Mouse (Mus musculus) intestine, embryonic 15.5 days (tissue): ENCODE data around the gene Gm20683. TPM values are rescaled to one million over a fixed set of nuclear protein-coding genes. Genes with fewer than 3 reads are reported as not detected.
"Not testable (repeated sequence)": the region's sequence is repeated elsewhere in the genome, so short reads cannot be mapped to it uniquely, and the experiment has no call there.

ENCODE experiments used
- ATAC-seq: fragments of 200-750 bp; cut with Nextera tagmentation; 2 replicates; pipeline ENCODE4 v1.8.0; 2017; ENCODE audit warnings: moderate TSS enrichment, moderate library complexity
- H3K27ac ChIP-seq: fragments of 300-500 bp; sonication (generic); 2 replicates; pipeline ENCODE4 v1.5.1; 2015; ENCODE audit warnings: mild to moderate bottlenecking, inconsistent platforms
- H3K27me3 ChIP-seq: fragments of 300-500 bp; sonication (generic); replicated peaks from 2 replicates; pipeline ENCODE4 v1.6.1; 2015; ENCODE audit warnings: inconsistent platforms
- H3K36me3 ChIP-seq: fragments of 300-500 bp; sonication (generic); 2 replicates; pipeline ENCODE4 v1.6.1; 2015; ENCODE audit warnings: inconsistent platforms
- H3K4me1 ChIP-seq: fragments of 300-500 bp; sonication (generic); replicated peaks from 2 replicates; pipeline ENCODE4 v1.6.1; 2015; ENCODE audit warnings: inconsistent platforms
- H3K4me2 ChIP-seq: fragments of 300-500 bp; sonication (generic); replicated peaks from 2 replicates; pipeline ENCODE4 v1.6.1; 2015; ENCODE audit warnings: mild to moderate bottlenecking, inconsistent platforms
- H3K4me3 ChIP-seq: fragments of 300-500 bp; sonication (generic); replicated peaks from 2 replicates; pipeline ENCODE4 v1.5.1; 2015; ENCODE audit warnings: inconsistent platforms
- H3K9ac ChIP-seq: fragments of 300-500 bp; sonication (generic); 2 replicates; pipeline ENCODE4 v1.6.1; 2015; ENCODE audit warnings: inconsistent platforms
- H3K9me3 ChIP-seq: fragments of 300-500 bp; sonication (generic); 2 replicates; pipeline ENCODE4 v1.6.1; 2016; ENCODE audit warnings: inconsistent platforms
- WGBS: fragments of 180-500 bp; shearing (Covaris S2); methylation state at CpG from one replicate; pipeline ENCODE4 v1.1.7; 2015; 5-methylcytosine and 5-hydroxymethylcytosine counted together
- polyA plus RNA-seq: library from polyadenylated mRNA; unstranded; fragments of >200 nt; fragmentation: Nextera tagmentation; extraction: Ambion mirVana; gene quantifications from 2 replicates; pipeline ENCODE4 v1.2.1, GENCODE M21; 2015

Gene Gm20683
- polyA plus RNA-seq, 1 experiment from 2014 or later = 1.1 TPM

DNA sequence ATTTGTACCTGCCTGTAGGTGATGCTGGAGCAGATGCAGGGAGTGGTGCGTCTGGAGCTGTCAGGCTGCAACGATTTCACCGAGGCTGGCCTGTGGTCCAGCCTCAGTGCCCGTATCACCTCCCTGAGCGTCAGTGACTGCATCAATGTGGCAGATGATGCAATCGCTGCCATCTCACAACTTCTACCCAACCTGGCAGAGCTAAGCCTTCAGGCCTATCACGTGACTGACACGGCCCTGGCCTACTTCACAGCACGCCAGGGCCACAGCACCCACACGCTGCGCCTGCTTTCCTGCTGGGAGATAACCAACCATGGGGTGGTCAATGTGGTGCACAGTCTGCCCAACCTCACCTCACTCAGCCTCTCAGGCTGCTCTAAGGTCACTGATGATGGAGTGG, 23.9 kb downstream of the Gm20683 start:
- H3K4me1 ChIP-seq = 0 out of 2 replicates have a peak, but pooled peaks cover 11% of the 10 kb centered on the region
- H3K9me3 ChIP-seq = no peaks in the 10 kb centered on the region
- no peak overlapping the region for H3K4me2 ChIP-seq
- H3K27me3 ChIP-seq = peaks cover 43% of the 10 kb centered on the region
- ATAC-seq = no peak
- WGBS = 81% methylated on average over 11 of the region's 11 CpGs
- no peak overlapping the region for H3K27ac ChIP-seq
- no peaks in the 10 kb centered on the region for H3K36me3 ChIP-seq
- H3K9ac ChIP-seq = no peak overlapping the region
- H3K4me3 ChIP-seq = no peak overlapping the region

DNA sequence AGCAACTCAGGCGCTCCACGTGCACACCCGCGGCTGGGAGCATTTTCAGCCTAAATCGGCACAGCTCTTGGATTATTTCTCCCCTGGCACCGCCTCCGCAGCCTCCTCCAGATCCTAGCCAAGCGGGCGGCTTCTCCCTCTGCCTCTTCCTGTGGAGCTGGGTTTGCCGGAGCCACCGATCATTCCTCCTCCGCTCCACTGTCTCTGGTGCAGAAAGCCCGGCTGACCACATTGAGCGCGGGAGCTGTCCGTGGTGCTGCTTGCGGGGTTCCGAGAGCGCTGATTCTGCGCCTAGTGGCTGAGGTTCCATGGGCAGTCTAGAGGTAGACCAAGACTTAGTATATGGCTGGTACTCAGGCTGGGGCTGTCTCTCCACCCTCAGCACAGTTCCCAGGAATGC, 28.1 kb downstream of the Gm20683 start:
- no peaks in the 10 kb centered on the region; the same call in 1 of the 2 replicates for H3K9me3 ChIP-seq
- peaks cover 54% of the 10 kb centered on the region for H3K27me3 ChIP-seq
- H3K27ac ChIP-seq = no peak overlapping the region
- no peaks in the 10 kb centered on the region for H3K36me3 ChIP-seq
- H3K4me2 ChIP-seq = 0 out of 2 replicates have a peak overlapping the region, but pooled peaks have one; percentile 11
- H3K4me3 ChIP-seq = no peak overlapping the region
- H3K4me1 ChIP-seq = peaks cover 16% of the 10 kb centered on the region
- 2% methylated on average over 20 of the region's 20 CpGs for WGBS
- peak; percentile 36; the same call in 1 of the 2 replicates for ATAC-seq
- no peak overlapping the region for H3K9ac ChIP-seq

DNA sequence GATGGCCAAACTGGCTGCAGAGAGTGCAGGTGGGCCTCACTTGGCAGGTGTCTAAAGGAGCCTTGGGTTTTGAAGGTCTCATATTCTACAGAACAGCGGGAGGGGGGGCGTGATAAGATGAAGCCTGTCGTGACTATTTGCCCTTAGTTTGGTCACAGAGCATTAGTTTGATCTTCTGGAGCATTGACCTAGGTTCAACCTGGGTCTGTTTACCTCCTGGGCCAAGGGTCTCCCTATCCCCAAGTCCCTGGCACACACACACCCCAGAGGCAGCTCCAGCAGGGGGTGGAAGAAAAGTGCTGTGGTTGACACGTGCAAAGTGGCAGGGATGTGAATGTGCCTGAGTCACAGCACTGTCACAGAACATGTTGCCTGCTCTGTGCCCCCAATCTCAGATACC, 30.7 kb downstream of the Gm20683 start:
- no peak overlapping the region for H3K27ac ChIP-seq
- H3K4me3 ChIP-seq = no peak overlapping the region
- H3K36me3 ChIP-seq = no peaks in the 10 kb centered on the region
- no peak for ATAC-seq
- H3K27me3 ChIP-seq = peaks cover 39% of the 10 kb centered on the region
- WGBS = 70% methylated on average over 4 of the region's 4 CpGs
- no peaks in the 10 kb centered on the region; the same call in 1 of the 2 replicates for H3K9me3 ChIP-seq
- no peak overlapping the region for H3K9ac ChIP-seq
- peaks cover 16% of the 10 kb centered on the region for H3K4me1 ChIP-seq
- H3K4me2 ChIP-seq = no peak overlapping the region

DNA sequence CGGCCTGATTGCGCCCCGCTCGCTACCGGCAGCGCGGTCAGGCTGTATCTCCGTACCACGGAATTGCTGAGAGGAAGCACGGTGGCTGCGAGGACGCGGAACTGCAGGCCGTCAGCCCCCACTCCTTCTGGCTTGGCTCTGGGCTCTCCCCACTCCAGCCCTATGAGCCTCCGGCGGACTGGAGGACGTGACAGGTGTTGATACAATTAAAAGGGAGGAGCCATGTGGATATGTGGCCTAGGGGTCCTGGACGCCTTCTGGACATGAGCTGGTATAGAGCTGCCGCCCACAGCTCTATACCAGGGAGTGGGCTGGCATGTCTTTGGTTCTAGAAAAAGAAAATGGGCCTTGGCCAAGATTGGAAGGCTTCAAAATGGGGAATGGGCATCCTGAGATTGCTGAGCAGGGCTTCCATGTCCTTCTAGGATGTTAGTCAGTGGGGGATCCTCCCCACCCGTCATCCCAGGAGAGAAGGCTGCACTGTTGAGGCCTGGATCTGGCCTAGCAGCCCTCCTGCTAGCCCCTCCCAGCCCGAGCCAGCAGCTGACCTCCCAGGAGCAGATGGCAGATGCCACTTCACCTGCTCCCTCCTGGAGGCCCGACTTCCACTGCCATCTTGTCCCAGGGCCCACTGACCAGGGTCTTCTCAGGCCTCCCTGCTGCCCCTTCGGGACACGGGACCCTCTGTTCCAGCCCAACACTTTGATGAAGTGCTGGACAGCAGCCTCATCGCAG, 31.8 kb downstream of the Gm20683 start:
- H3K9ac ChIP-seq = peak overlapping the region; percentile 54
- H3K27me3 ChIP-seq = peaks cover 39% of the 10 kb centered on the region
- no peaks in the 10 kb centered on the region for H3K36me3 ChIP-seq
- ATAC-seq = no peak; the same call in 1 of the 2 replicates
- H3K9me3 ChIP-seq = no peaks in the 10 kb centered on the region; the same call in 1 of the 2 replicates
- peak overlapping the region; percentile 99 for H3K4me2 ChIP-seq
- H3K4me3 ChIP-seq = peak overlapping the region; percentile 66
- peak overlapping the region; percentile 56; the same call in 1 of the 2 replicates for H3K27ac ChIP-seq
- WGBS = 12% methylated on average over 25 of the region's 25 CpGs
- H3K4me1 ChIP-seq = peaks cover 16% of the 10 kb centered on the region

DNA sequence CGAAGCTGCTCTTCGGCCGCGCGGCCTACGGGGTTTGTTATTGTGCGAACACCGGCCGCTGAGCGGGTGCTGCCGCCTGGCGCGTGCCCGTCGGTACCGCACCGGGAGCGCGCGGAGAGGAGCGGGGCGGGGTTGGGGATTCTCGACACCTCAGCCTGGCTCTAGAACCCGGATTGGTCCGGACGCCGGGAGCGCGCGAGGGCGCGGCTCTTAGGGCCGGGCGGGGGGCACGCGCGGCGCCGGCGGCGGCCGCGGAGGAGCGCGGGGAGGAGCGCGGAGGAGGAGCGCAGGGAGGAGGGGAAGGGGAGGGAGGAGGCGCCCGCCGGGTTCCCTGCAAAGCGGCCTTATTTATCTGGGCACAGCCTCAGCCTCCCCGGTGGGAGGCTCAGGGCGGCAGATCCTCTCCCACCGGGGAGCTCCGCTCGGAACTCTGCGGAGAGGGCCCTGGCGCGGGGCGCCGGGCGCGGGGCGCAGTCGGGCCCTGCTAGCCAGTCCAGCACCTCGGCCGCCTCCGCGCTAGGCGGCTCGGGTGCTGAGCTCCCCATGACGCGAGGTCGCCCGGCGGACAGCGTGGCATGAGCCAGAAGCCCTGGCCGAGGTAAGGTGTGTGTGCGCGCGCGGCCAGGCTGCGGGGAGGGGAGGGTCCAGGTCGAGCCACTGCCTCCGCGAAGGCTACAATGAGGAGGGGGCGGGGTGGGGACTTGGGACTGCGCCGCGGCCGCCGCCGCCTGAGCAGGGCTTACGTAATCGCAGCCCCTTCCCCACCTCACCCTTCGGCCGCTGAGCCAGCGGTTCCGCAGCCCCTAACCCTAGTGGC, 32.6 kb downstream of the Gm20683 start, which contains the start of gene Fbxl16:
Fbxl16 (plus strand) TSS at position 297 of the 817 bp plus-strand sequence.
- WGBS = under 1% methylated on average over 85 of the region's 100 CpGs
- no peaks in the 10 kb centered on the region; the same call in 1 of the 2 replicates for H3K9me3 ChIP-seq
- H3K27ac ChIP-seq = peak within 1 kb of the TSS; percentile 56
- peak within 1 kb of the TSS; percentile 66 for H3K4me3 ChIP-seq
- peak; percentile 90 for ATAC-seq
- H3K9ac ChIP-seq = peak within 1 kb of the TSS; percentile 54
- no peaks in the 10 kb centered on the region for H3K36me3 ChIP-seq
- peaks cover 39% of the 10 kb centered on the region for H3K27me3 ChIP-seq
- H3K4me1 ChIP-seq = peaks cover 16% of the 10 kb centered on the region
- H3K4me2 ChIP-seq = peak within 1 kb of the TSS; percentile 99

DNA sequence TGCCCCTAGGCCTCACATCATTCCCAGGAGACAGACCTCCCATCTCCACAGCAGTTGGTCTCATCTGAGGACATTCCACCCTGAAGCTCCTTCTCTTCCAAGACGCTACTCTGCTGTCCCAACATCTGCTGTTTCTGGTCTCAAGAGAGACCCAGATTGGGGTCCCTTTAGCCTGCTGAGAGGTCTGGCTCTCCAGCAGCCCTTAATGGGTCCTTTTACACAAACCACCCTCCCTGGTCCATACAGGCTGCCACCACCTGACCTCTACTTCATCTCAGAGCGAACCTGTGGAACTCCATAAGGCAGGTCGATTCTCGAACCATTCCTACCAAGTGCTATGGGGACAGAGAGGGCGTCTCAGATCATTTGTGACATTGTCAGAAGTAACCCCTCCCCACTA, 33.5 kb downstream of the Gm20683 start:
- 45% methylated on average over 5 of the region's 5 CpGs for whole genome bisulfite sequencing
- H3K36me3 ChIP-seq = no peaks in the 10 kb centered on the region
- peaks cover 12% of the 10 kb centered on the region for H3K4me1 ChIP-seq
- H3K4me3 ChIP-seq = no peak overlapping the region
- peaks cover 36% of the 10 kb centered on the region for H3K27me3 ChIP-seq
- H3K9ac ChIP-seq = no peak overlapping the region
- peak overlapping the region; percentile 99 for H3K4me2 ChIP-seq
- no peak for ATAC-seq
- H3K9me3 ChIP-seq = no peaks in the 10 kb centered on the region; the same call in 1 of the 2 replicates
- H3K27ac ChIP-seq = no peak overlapping the region

DNA sequence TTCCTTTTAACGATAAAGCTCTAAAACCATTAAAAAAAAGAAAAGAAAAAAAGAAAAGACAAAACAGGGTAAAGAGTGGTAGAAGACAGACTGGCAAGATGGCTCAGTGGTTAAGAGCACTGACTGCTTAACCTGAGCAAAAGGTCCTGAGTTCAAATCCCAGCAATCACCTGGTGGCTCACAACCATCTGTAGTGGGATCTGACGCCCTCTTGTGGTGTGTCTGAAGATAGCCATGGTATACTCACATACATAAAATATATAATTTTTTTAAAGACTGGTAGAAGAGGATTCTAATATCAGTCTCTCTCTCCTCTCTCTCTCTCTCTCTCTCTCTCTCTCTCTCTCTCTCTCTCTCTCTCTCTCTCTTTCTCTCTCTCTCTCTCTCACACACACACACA, 34.1 kb downstream of the Gm20683 start:
- ATAC-seq, H3K4me3 ChIP-seq, H3K9me3 ChIP-seq, H3K27ac ChIP-seq, H3K9ac ChIP-seq, H3K4me2 ChIP-seq, H3K36me3 ChIP-seq, H3K4me1 ChIP-seq: not testable (repeated sequence)
- peaks cover 31% of the 10 kb centered on the region for H3K27me3 ChIP-seq
- WGBS = 49% methylated on average over 2 of the region's 2 CpGs

DNA sequence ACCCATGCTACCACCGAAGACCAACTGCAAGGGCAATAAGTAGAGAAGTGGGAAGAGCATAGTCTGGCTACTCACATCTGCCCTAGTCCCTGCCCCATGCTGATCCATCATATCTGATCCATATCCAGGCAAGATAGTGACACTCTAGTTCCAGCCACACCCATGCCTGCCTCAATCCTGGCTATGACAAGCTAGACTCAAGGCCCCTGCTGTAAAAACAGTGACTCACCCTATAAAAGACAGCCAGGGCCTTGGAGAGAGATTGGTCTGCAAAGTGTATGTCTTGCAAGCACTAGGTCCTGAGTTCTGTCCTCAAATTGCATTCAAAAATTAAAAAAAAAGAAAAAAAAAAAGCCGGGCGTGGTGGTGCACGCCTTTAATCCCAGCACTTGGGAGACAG, 35.1 kb downstream of the Gm20683 start:
- no peak overlapping the region for H3K4me3 ChIP-seq
- peak; percentile 42; the same call in 1 of the 2 replicates for ATAC-seq

DNA sequence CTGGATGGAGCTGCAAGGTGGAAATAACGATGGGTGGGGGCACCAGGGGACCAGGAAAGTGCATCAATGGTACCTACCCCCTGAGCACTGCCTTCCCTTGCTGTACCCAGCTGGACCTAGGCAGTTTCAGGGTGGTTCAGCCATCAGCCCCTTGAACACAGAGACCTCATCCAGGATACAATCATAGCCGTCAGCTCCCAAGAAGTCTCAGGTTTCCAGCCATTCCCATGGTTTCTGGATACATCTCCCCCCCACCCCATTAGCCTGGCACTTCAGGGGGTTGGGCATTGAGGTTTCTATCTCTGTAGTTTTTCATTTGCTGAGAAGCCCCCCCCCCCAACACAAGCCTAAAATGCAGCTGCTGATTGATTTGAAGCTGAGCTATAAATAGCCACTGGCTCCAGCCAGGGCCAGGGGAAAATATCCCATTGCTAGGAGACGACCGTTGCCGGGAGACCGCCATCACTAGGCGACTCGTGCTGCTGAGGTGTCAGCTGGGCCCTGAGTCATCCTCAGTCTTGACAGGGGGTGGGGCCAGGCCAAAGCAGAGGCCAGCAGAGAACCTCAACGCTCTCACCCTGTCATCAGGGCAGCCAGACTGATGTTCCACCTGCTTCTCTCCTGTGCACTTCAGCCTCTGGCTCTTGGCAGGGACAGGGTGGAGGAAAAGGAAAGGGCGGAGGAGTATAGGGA, 38.6 kb downstream of the Gm20683 start:
- no peak overlapping the region for H3K27ac ChIP-seq
- peaks cover 7% of the 10 kb centered on the region; the same call in 1 of the 2 replicates for H3K27me3 ChIP-seq
- no peaks in the 10 kb centered on the region for H3K9me3 ChIP-seq
- peak; percentile 73 for ATAC-seq
- no peak overlapping the region for H3K4me2 ChIP-seq
- 12% methylated on average over 10 of the region's 10 CpGs for WGBS
- no peaks in the 10 kb centered on the region for H3K36me3 ChIP-seq
- no peaks in the 10 kb centered on the region for H3K4me1 ChIP-seq
- no peak overlapping the region for H3K4me3 ChIP-seq
- no peak overlapping the region for H3K9ac ChIP-seq

More for the DNA sequence above, 35.1 kb downstream of the Gm20683 start:
- H3K36me3 ChIP-seq = no peaks in the 10 kb centered on the region
- 71% methylated on average over 4 of the region's 4 CpGs for WGBS
- H3K27me3 ChIP-seq = peaks cover 26% of the 10 kb centered on the region
- no peaks in the 10 kb centered on the region; the same call in 1 of the 2 replicates for H3K9me3 ChIP-seq
- peaks cover 10% of the 10 kb centered on the region for H3K4me1 ChIP-seq
- no peak overlapping the region for H3K4me2 ChIP-seq
- H3K27ac ChIP-seq = no peak overlapping the region
- H3K9ac ChIP-seq = no peak overlapping the region

DNA sequence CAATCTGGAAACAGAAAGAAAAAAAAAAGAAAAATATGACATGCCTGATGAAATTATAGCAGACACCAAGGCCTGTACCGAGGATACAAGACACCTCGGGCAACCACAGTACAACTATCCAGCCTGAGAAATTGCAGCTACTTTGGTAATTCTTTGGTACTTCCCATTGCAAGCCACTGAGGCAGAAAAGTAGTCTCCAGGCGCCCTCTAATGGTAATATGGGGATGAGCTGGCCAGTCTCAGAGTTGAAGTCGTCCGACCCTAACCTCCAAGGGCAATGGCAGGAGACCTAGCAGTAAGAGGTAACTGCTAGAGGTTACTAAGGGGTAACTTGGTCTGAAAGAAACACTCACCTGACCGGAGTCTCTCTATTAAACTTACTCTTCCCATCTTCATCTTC, 40.5 kb downstream of the Gm20683 start:
- WGBS = 6% methylated on average over 6 of the region's 6 CpGs
- Histone ChIP-seq H3K4me3 (no peak overlapping the region), H3K9ac (no peak overlapping the region), H3K9me3 (no peaks in the 10 kb centered on the region), H3K36me3 (no peaks in the 10 kb centered on the region), H3K4me2 (no peak overlapping the region), H3K27ac (no peak overlapping the region), H3K4me1 (peaks cover 10% of the 10 kb centered on the region), H3K27me3 (peaks cover 5% of the 10 kb centered on the region; the same call in 1 of the 2 replicates)
- ATAC-seq = no peak

DNA sequence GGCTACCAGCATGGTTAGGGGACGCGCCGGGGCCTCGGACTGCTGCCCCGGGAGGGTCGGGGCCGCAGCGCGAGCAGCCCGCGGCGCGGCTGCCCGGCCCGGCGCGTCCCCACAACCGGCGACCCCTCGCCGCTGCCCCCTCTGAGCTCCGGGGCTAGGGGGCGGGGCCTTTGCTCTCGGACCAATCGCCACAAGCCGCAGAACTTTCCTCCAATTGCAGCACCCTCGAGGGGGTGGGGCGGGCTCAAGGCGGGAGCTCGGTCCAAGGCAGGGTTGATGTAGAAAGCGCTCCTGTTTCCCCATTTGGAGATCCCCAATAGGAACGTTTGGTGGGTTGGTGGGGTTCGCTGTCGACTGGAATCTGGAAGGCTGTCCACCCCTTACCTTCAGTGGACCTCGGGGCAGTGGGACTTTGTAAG, 44.6 kb downstream of the Gm20683 start, which contains the start of gene Metrn:
Metrn (minus strand) TSS at position 186 of the 419 bp plus-strand sequence.
- Histone ChIP-seq H3K27ac (peak within 1 kb of the TSS; percentile 56), H3K4me1 (peaks cover 37% of the 10 kb centered on the region), H3K4me3 (peak within 1 kb of the TSS; percentile 91), H3K27me3 (0 out of 2 replicates have a peak, but pooled peaks cover 5% of the 10 kb centered on the region), H3K4me2 (peak within 1 kb of the TSS; percentile 96), H3K9ac (peak within 1 kb of the TSS; percentile 78), H3K36me3 (no peaks in the 10 kb centered on the region; the same call in 1 of the 2 replicates), H3K9me3 (no peaks in the 10 kb centered on the region)
- under 1% methylated on average over 35 of the region's 35 CpGs for WGBS
- ATAC-seq = peak; percentile 88
